Mouse (Mus musculus) C2C12 (cell line): ENCODE data around the gene Polrmt.

Experiments used
- CTCF ChIP-seq: IDR thresholded peaks from one replicate; pipeline ENCODE4 v1.5.1; 2011; ENCODE audit not compliant: control insufficient read depth, insufficient read depth, insufficient read length
- MAX ChIP-seq: IDR thresholded peaks from one replicate; pipeline ENCODE4 v1.6.1; 2011; ENCODE audit warnings: mild to moderate bottlenecking, control low read depth
- MYOD1 ChIP-seq: IDR thresholded peaks from one replicate; pipeline ENCODE4 v1.6.1; 2011; ENCODE audit warnings: low read depth; ENCODE audit not compliant: control insufficient read depth, insufficient read length
- MYOG ChIP-seq: IDR thresholded peaks from one replicate; pipeline ENCODE4 v1.6.1; 2011; ENCODE audit not compliant: control insufficient read depth, insufficient read length; ENCODE audit errors: extremely low read depth
- USF1 ChIP-seq: IDR thresholded peaks from one replicate; pipeline ENCODE4 v1.6.1; 2011; ENCODE audit warnings: low read depth, mild to moderate bottlenecking, control low read depth, moderate library complexity

- TF ChIP-seq MYOG (no peak), CTCF (no peak), MAX (no peak), MYOD1 (no peak), USF1 (no peak)
These were observed 44.8 kb downstream of the Polrmt start for GRCm38 (mm10) chr10:79701443-79702129.
